Mouse (Mus musculus) heart, embryonic 14.5 days (tissue): Measurements from ENCODE around the gene Fbxw4. TPM values are rescaled to one million over a fixed set of nuclear protein-coding genes. Genes with fewer than 3 reads are reported as not detected.

ENCODE experiments used
- polyA plus RNA-seq: library from polyadenylated mRNA; unstranded; fragments of >200 nt; fragmentation: Nextera tagmentation; extraction: Ambion mirVana; gene quantifications from 2 replicates; pipeline ENCODE4 v1.2.1, GENCODE M21; 2014

Fbxw4 gene
- polyA plus RNA-seq, 1 experiment from 2014 or later: 4.1 TPM

Other genes starting within 250 kb of the Fbxw4 start
- gene Poll, start 99.8 kb downstream of the Fbxw4 start, polyA plus RNA-seq: 13.0 and 13.9 TPM in 2 replicates
- gene Gm17018, start 99.7 kb downstream of the Fbxw4 start, polyA plus RNA-seq: 31.8 and 38.2 TPM in 2 replicates
- gene Fgf8, start 82.6 kb upstream of the Fbxw4 start, polyA plus RNA-seq: 0.46 TPM in 1 of 2 replicates, not detected in the other
- gene Npm3, start 89.3 kb upstream of the Fbxw4 start, polyA plus RNA-seq: 9.8 and 10.2 TPM in 2 replicates
- 47.0 and 47.1 TPM in 2 replicates for gene Mgea5, start 123.5 kb upstream of the Fbxw4 start, polyA plus RNA-seq
- 3.1 and 3.6 TPM in 2 replicates for gene Kcnip2, start 155.7 kb upstream of the Fbxw4 start, polyA plus RNA-seq